Mouse (Mus musculus): ENCODE data around the gene Apex1.

- TF ChIP-seq CTCF (IDR thresholded peaks at IDR 0.05; ENCODE audit: low read depth, low read length) (no peak), GATA1 (IDR thresholded peaks at IDR 0.05; ENCODE audit: borderline replicate concordance, low read length) (no peak)
Measured at GRCm38 (mm10) chr14:50891621-50892020, 33.1 kb upstream of the Apex1 start.

Measured in G1E (cell line).